Mouse (Mus musculus) c-Kit-negative CD71-positive TER-119-positive erythroid progenitor cells, embryonic 14.5 days (primary cell): ENCODE results near the gene Mup5.
"Not testable (repeated sequence)": the region's sequence is repeated elsewhere in the genome, so short reads cannot be mapped to it uniquely, and the experiment has no call there.

Experiments
- DNase-seq: peaks from one replicate; pipeline ENCODE4 v3.0.0-alpha.2; 2013; ENCODE audit warnings: low read depth, low spot score

Mup5 gene

DNA sequence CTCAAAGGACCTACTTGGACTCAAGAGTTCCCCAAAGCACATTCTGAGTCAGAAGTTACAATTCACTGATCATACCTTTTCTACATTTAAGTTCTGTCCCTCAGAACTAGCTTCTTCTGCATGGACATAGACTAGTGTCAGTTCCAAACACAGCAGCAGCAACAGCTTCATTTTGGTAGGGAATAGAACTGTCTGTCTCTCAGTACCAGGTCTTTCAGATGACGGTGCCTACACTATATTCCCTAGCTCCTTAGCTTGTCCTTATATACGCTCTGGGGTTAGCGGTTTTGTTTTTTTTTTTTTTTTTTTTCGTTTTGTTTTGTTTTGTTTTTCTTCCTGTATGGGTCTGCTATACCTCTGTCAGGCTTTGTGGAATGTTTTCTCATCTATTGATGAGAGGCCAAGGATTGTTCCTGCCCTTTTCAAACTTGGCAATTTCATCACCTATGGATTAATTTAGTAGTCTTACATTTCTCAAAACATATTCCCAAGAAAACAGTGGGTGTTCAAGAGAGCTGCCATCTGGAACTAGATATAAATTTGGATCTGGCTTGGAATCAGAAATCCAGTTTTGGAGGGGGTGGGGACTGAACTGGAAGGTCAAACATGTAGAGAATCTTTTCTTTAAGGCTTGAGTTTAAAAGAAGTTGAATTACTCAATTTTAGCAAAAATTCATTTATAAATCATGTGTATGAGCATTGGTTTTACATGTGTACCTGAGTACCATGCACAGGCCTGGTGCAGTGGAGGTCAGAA lies at the start of gene Mup5:
Mup5 (minus strand) TSS at position 282 of the 757 bp plus-strand sequence.
- no peak for DNase-seq

DNA sequence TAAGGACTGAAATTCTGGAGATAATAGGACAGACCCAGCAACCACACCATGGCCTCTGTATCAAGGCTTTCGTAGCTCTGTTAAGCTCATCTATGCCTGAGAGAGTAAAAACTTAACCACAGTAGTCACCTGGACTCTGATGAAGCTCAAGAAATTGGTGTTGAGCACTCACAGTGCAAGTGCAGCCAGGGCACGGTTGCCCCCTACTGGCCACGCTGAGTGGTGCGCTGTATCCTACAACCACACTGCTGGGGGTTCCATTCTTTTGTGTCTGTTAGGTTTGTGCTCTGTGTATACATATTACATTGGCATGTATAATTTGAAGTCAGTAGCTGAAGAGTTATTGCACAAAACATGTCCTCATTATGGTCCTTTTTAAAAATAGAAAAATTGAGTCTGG lies 23.1 kb upstream of the Mup5 start:
- DNase-seq: no peak

DNA sequence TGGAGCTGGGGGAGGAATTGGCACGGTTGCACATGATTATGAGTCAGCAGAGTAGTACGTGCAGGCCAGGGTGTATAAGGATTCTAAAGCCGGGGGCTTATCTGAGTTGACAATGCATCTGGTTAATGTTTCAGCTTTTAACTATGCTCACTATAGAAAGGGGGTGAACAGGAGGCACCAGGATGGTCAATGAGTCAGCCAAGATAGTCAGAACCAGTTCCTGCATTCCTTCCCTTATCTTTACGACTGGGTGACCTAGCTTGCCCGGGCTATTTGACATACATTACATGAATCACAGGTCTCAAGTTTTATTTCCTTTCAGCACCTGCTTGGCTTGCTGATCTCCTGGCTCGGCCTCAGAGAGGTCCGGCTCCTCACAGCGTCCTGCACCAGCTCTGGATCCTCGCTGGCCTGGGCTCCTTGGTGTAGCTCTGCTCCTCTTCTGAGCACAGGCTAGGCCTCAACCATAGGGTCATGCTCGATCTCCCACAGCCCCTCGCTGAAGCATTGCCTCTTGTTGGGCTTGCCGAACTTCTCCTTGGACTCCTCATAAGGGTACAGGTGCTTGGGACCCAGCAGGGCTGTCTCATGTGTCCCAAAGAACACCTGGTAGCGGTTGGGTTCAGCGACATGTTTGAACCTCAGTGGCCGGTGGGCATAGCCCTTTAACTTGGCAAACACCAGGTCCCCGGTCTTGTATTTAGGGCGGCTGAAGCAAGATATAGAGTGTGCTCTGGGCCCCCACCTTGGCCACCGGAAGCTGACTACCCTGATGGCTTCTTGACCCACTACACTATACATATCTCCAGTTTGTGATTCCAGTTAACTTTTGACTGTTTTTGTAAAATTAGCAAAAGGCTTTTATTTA lies 21.0 kb upstream of the Mup5 start:
- DNase-seq: no peak

DNA sequence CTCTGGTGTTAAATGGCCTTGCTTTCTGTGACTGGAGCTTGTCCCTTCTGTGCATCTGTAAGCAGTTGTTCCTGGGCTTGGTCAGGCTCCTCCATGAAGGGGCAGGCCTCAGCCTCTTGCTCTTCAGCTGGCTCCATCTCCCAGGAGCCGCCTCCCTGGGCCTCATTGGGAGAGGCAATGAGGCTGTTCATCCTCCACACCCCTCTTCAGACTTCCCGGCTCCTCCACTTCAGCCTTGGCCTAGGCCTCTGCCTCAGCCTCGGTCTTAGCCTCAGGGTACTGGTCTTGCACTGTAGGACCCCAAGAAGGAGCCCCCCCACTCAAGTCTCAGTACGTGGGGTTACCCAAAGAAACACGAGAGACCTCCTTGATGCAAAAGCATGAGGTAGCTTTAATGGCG lies 20.3 kb upstream of the Mup5 start:
- no peak for DNase-seq

DNA sequence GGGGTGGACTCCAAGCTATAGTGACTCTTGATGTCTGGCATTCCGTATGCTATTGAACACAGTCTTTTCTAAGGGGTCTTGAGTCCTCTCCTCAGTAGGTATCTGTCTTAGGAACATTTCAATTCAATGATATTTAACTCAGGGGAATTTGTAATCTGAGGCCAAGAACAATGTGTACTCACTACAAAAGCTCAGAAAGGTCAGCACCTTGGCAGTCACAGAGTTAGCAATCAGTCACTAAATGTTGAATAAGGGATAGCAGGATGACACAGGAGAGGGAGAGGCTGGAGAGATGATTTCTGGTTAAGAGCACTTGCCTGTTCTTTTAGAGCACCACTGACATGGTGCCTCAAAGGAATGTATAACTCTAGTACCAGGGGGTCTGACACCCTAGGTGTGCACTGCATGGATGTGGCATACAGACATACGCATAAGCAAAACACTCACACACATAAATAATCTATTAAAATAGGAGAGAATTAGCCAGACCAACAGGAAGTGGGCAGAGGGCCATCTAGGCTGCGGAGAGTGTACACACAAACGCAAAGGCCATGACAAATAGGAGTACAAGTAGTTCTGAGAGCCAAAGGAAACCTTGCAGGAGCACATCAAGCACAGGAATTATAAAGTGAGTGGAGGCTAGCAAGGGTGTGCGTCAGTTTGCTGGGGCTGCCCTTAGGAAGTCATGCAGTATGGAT lies 9.9 kb upstream of the Mup5 start:
- DNase-seq: no peak

DNA sequence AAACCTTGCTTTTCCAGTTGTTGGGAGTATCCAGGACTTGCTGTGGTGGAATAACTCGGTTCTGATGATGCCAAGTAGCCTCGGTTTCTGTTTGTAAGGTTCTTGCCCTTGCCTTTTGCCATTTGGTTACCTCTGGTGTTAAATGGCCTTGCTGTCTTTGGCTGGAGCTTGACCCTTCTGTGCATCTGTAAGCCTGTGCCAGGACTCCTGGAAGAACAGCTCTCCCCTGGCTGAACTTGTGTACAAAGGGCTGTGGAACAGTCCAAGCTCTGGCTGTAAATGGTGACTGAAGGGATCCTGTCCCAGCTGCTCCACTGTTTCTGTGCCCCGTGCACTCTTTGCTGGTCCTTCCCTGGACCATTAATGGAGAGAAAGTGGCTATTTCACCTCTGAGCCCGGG lies 5.8 kb downstream of the Mup5 start:
- no peak for DNase-seq

DNA sequence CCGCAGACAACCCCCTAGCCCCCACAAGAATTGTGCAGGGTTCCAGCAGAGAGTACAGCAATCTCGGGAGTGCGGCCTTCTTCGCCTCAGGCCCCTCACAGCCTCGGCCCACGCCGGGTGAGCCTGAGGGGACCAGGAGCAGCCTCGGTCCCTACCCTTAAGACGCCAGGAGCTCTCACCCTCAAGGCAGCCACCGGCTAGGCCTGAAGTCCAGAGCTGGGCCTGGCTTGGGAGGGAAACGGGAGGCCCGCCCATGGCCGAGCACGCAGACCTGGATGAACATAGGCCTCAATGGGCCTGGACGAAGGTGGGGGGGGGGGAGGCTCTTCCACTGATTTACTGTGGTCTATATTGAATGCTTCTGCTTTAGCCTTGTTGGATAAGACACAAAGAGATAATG lies 11.8 kb downstream of the Mup5 start:
- DNase-seq: no peak

DNA sequence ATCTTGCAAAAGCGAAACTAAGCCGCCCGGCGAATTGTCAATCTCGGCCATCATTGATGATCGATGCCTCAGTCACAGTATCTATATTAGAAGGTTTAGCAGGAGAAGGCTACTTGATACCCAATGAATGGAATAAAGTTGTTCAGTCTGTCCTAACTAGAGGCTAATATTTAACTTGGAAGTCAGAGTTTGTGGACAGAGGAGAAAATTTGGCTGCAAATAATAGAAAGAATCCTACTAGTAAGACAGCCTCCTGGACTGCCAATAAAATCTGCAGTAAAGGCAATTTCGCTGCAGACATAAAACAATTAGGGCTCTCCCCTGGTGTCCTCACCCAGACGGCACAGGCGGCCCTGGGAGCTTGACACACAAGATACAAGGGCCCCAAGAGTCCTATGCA lies 12.5 kb downstream of the Mup5 start:
- not testable (repeated sequence) for DNase-seq

DNA sequence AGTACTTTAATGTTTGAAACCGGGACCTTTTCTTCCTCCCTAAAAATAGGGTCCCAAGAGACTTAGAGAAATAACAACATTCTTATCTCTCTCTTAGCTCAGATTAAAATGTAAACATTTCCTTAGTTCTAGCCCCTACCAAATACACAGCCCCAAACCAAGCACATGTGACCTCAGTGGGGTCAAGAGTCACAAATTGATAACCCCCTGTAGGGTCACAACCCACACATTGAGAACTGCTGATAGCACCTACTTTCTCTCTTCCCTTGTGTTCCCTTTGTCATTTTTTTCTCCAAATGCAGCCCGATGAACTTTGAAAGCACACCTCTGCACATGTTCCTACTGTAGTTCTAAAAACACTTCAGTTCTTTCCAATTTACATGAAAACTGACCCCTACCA lies 19.4 kb downstream of the Mup5 start:
- no peak for DNase-seq

DNA sequence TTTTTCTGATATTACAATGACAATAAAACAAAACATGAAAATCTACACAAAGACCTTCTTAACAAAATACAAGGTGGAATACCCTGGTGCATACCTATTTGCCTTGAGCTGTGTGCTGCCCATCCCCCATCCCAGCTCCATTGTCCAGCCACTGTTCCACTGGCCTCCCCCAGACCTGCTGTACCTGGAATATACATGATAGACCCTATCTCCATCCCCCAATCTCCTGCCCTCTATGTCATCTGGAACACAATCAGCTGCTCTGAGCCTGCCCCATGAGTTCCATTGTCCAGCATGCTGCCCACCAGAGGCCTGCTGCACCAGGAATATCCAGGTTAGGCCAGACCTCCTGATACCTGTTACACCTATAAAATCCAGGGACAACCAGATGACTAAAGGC lies 21.6 kb downstream of the Mup5 start:
- no peak for DNase-seq

DNA sequence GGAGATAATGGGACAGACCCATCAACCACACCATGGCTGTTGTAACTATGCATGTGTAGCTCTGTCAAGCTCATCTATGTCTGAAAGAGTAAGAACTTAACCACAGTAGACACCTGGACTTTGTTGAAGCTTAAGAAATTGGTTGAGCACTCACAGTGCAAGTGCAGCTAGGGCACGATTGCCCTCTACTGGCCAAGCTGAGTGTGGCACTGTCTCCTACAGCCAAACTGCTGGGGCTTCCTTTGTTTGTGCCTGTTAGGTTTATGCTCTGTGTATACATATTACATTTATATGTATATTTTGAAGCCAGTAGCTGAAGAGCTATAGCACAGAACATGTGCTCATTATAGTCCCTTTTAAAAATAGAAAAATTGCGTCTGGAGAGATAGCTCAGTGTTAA lies 23.8 kb downstream of the Mup5 start:
- DNase-seq: not testable (repeated sequence)

DNA sequence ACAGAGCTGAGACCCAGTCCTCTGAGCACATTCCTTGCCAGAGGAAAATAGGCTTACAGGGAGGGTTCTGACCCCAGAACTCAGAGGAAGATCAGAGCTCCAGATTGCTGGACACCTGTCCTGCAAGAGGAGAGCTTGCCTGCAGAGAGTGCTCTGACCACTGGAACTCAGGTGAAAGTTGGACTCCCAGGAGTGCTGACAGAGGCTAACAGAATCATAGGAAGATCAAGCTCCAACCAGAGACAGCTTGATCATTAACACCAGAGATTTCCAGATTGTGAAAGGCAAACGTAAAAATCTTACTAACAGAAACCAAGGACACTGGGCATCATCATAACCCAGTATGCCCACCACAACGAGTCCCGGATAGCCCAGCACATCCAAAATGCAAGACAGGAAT lies 26.1 kb downstream of the Mup5 start:
- not testable (repeated sequence) for DNase-seq

DNA sequence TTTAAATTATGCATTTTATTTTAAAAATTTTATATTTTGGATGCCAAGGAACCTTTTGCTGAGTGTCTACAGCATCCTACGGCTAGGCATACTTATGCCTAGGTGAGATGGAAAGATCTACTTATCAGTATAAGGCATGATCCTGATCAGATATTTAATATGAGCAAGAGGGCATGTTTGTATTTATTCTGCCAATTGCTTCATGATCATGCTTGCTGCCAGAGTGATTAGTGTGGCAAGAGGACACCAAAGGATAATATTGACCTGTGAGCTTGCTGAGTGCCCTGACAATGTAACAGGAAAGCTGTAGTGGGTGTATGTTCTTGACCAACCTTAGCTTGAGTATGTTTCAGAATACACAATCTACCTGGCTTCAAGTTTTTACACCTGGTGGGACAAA lies 45.3 kb downstream of the Mup5 start:
- not testable (repeated sequence) for DNase-seq

DNA sequence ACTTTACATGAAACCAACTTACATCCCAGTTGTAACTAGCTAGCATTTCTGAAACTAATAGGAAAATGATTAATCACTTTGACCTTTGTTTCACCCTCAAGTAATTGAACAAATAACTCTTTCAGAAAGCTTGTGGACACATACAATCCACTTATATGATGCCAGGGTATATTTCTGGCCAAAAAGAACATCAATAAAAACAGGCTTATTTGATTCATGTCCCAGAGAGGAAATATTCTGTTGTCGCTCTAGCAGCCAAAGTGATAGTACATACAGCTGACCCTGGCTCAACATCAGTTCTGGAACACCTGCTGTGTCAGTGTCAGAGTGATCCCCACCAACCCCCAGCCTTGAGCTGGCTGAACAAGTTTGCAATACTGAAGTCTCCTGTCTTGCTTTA lies 50.8 kb downstream of the Mup5 start:
- DNase-seq: not testable (repeated sequence)

DNA sequence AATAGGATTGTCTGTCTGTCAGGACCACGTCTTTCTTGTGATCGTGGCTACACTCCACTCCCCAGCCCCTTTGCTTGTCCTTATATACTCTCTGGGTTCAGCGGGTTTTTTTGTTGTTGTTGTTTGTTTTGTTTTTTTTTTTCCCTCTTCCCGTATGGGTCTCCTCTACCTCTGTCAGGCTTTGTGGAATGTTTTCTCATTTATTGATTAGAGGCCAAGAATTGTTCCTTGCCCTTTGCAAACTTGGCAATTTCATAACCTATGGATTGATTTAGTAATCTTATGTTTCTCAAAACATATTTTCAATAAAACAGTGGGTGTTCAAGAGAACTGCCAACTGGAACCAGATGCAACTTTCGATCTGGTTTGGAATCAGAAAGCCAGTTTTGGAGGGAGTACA lies 52.9 kb downstream of the Mup5 start, which contains the start of gene Mup19:
Mup19 (minus strand) TSS at position 101 of the 400 bp plus-strand sequence.
- DNase-seq: not testable (repeated sequence)
